Mouse (Mus musculus): Measurements from ENCODE around the gene Scg3.

GRCm38 (mm10) chr9:75597036-75597435 is 86.8 kb downstream of the Scg3 start:
- TF ChIP-seq CTCF (IDR thresholded peaks at IDR 0.05; ENCODE audit: insufficient read depth, low read length) = no peak
- no peak for TF ChIP-seq POLR2A (IDR thresholded peaks at IDR 0.05; ENCODE audit: borderline replicate concordance, extremely low read depth, low read depth, low read length)

All from lung, adult 2 months (tissue).